Mouse (Mus musculus) liver, embryonic 12.5 days (tissue): ENCODE data around the gene Setx. TPM values are rescaled to one million over a fixed set of nuclear protein-coding genes. Genes with fewer than 3 reads are reported as not detected.

Source experiments
- ATAC-seq: fragments of 200-750 bp; cut with Nextera tagmentation; 2 replicates; pipeline ENCODE4 v1.8.0; 2017; ENCODE audit warnings: moderate number of reproducible peaks, mild to moderate bottlenecking, moderate library complexity
- H3K27ac ChIP-seq: fragments of 300-500 bp; sonication (generic); 2 replicates; pipeline ENCODE4 v1.5.1; 2016; ENCODE audit warnings: mild to moderate bottlenecking
- H3K27me3 ChIP-seq: fragments of 300-500 bp; sonication (generic); replicated peaks from 2 replicates; pipeline ENCODE4 v1.6.1; 2016; ENCODE audit warnings: mild to moderate bottlenecking, moderate library complexity
- H3K36me3 ChIP-seq: fragments of 300-500 bp; sonication (generic); 2 replicates; pipeline ENCODE4 v1.6.1; 2016; ENCODE audit warnings: mild to moderate bottlenecking, moderate library complexity
- H3K4me1 ChIP-seq: fragments of 300-500 bp; sonication (generic); 2 replicates; pipeline ENCODE4 v1.6.1; 2016
- H3K4me2 ChIP-seq: fragments of 300-500 bp; sonication (generic); 2 replicates; pipeline ENCODE4 v1.6.1; 2016; ENCODE audit warnings: mild to moderate bottlenecking, moderate library complexity
- H3K4me3 ChIP-seq: fragments of 300-500 bp; sonication (generic); 2 replicates; pipeline ENCODE4 v1.5.1; 2016; ENCODE audit warnings: mild to moderate bottlenecking, moderate library complexity
- H3K9ac ChIP-seq: fragments of 300-500 bp; sonication (generic); 2 replicates; pipeline ENCODE4 v1.6.1; 2016; ENCODE audit warnings: mild to moderate bottlenecking, moderate library complexity
- H3K9me3 ChIP-seq: fragments of 300-500 bp; sonication (generic); replicated peaks from 2 replicates; pipeline ENCODE4 v1.6.1; 2016; ENCODE audit warnings: mild to moderate bottlenecking, moderate library complexity
- WGBS: fragments of 180-500 bp; shearing (Covaris S2); methylation state at CpG from one replicate; pipeline ENCODE4 v1.1.7; 2016; ENCODE audit not compliant: insufficient replicate concordance; 5-methylcytosine and 5-hydroxymethylcytosine counted together
- polyA plus RNA-seq: library from polyadenylated mRNA; unstranded; fragments of >200 nt; fragmentation: Nextera tagmentation; extraction: Ambion mirVana; gene quantifications from 2 replicates; pipeline ENCODE4 v1.2.1, GENCODE M21; 2016

The Setx gene
- polyA plus RNA-seq, 1 experiment from 2014 or later, result 5.7 TPM

DNA sequence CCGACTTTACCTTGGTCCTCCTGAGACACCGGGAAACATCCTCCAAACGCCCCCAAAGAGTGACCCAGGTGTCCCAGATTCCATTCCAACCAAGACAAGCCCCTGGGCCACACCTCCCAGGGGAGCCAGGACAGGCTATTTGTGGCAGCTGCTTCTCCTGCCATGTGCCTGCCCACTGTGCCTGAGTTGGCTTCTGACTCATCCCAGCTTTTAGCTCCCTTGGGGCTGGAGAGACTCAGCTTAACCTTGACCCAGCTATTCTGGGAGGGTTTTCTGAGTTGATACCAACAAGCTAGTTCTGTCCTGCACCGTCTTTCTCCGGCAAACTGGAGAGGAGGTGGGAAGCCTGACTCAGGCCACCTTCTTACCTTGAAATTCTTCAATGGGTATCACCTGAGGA lies 74.5 kb downstream of the Setx start:
- H3K4me2 ChIP-seq, result no peak overlapping the region
- no peaks in the 10 kb centered on the region for H3K9me3 ChIP-seq
- no peak overlapping the region for H3K9ac ChIP-seq
- WGBS, result 62% methylated on average over 5 of the region's 5 CpGs
- peaks cover 14% of the 10 kb centered on the region for H3K4me1 ChIP-seq
- H3K36me3 ChIP-seq, result no peaks in the 10 kb centered on the region
- H3K27me3 ChIP-seq, result peaks cover 82% of the 10 kb centered on the region
- no peak overlapping the region for H3K27ac ChIP-seq
- no peak overlapping the region for H3K4me3 ChIP-seq
- no peak for ATAC-seq

DNA sequence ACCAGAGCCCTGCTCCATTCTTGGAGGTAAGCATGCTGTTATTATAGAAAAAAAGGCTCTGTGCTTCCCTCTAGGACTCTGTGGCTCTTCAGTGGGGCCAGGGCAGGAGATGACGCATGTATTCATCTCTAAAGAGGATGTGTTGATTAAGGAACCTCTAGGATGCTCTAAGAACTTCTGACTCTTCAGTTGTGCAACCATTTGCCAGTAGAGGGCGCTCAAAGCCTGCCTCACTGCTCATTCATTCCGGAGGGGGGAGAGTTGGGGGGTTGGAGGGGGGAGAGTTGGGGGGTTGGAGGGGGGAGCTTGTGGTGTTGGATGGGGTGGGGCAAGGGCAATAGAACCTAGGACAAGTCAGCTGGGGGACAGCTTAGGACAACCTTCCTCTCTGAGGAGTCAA lies 75.9 kb downstream of the Setx start:
- no peak overlapping the region for H3K27ac ChIP-seq
- H3K9me3 ChIP-seq, result no peaks in the 10 kb centered on the region
- peaks cover 7% of the 10 kb centered on the region for H3K4me1 ChIP-seq
- no peak overlapping the region for H3K4me3 ChIP-seq
- H3K4me2 ChIP-seq, result no peak overlapping the region
- H3K27me3 ChIP-seq, result peaks cover 70% of the 10 kb centered on the region
- no peaks in the 10 kb centered on the region for H3K36me3 ChIP-seq
- ATAC-seq, result no peak
- 0% methylated on average over 3 of the region's 3 CpGs for WGBS
- H3K9ac ChIP-seq, result no peak overlapping the region

DNA sequence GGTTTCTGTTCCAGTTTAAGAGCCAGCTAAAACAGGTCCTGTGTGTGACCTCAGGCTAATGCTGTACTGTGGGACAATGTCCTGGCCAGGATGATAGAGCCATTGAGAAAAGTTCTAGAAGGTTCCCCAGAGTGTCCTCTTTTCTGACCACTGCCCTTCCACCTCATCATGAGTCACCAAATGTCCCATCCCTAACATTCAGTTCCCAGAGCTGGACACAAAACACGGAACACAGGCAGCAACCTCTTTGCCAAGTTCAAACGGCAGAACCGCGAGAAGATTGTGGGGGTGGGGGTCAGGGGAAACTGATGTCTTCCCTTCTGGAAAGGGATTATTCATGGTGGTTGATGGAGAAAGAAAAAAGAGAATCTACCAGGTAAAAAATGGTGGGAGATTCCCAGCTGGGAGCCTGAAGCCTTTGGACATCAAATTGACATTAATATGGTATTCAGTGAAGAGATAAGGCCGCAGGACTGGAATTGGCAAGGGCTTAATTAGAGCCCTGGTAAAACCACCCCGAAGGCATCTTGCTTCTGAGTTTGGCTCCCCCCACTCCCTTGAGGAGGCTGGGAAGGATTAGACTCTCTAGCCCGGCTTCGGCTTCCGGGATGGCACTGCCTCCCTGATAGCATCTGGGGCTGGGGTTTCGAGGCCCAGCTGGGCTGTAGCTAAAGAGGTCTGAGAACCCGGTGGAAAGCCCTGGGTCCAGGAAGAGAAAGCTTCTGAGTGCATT lies 77.4 kb downstream of the Setx start:
- no peaks in the 10 kb centered on the region for H3K4me1 ChIP-seq
- WGBS, result 55% methylated on average over 11 of the region's 11 CpGs

DNA sequence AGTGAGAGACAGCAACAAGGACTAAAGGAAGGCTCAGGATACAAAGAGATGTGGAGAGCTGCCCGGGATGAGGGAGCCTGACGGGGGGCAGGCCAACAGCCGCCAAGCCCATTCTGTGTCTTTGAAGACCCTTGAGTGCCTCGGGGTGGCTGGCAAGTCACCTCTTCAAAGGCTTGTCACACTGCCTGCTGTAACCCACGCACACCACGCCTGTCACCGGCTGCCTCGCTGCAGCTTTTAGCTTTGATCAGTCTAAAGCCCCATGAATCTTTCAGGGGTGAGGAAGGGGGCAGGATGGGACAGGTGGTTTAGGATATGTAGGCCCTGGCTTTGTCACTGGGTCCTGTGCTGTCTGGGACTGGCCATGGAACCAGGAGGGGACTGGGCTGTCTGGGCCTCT lies 82.2 kb downstream of the Setx start:
- Histone ChIP-seq H3K4me3 (no peak overlapping the region), H3K9me3 (no peaks in the 10 kb centered on the region), H3K36me3 (no peaks in the 10 kb centered on the region), H3K27me3 (peaks cover 25% of the 10 kb centered on the region), H3K27ac (no peak overlapping the region), H3K4me1 (no peaks in the 10 kb centered on the region), H3K4me2 (no peak overlapping the region), H3K9ac (no peak overlapping the region)
- no peak for ATAC-seq
- WGBS, result 39% methylated on average over 8 of the region's 8 CpGs

More for the DNA sequence above, 77.4 kb downstream of the Setx start:
- Histone ChIP-seq H3K4me2 (no peak overlapping the region), H3K4me3 (no peak overlapping the region), H3K36me3 (no peaks in the 10 kb centered on the region), H3K27ac (no peak overlapping the region), H3K9ac (no peak overlapping the region), H3K9me3 (no peaks in the 10 kb centered on the region), H3K27me3 (peaks cover 55% of the 10 kb centered on the region)
- no peak for ATAC-seq

DNA sequence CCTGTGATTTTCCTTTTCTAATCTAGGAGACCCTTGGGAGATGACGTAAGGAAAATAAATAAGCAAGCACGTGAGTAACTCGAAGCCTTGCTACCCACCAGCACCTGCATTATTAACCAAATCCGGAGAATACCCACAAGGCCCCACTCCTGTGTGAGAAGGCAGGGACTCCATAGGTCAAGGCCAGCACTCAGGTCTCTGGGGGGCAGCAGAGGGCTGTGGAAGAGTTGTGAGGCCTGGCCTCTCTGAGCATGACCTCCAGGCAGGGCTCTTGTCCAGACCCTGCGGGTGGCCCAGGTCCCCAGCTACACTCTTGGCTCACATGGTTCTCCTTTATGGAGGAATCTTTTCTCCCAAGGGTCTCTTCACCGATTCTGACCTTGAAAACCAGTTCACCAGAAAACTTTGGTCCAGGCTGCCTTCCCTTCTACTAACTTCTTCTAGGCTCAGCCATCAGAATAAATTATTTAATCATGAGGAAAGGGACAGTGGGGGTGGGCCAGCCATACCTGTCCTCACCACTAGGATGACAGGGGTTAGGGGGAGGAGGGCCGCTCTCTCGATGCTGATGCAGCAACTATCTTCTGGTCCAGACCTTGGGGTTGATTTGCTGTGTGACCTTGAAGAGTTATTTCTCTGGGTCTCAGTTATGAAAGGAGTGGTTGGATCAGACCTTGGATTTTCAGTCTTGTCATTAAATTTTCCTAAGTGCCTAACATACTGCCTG lies 92.5 kb downstream of the Setx start:
- Histone ChIP-seq H3K4me3 (no peak overlapping the region), H3K36me3 (no peaks in the 10 kb centered on the region), H3K27ac (no peak overlapping the region), H3K9ac (no peak overlapping the region), H3K9me3 (no peaks in the 10 kb centered on the region), H3K4me2 (no peak overlapping the region), H3K4me1 (no peaks in the 10 kb centered on the region), H3K27me3 (0 out of 2 replicates have a peak, but pooled peaks cover 10% of the 10 kb centered on the region)
- WGBS, result 43% methylated on average over 8 of the region's 8 CpGs
- no peak for ATAC-seq

DNA sequence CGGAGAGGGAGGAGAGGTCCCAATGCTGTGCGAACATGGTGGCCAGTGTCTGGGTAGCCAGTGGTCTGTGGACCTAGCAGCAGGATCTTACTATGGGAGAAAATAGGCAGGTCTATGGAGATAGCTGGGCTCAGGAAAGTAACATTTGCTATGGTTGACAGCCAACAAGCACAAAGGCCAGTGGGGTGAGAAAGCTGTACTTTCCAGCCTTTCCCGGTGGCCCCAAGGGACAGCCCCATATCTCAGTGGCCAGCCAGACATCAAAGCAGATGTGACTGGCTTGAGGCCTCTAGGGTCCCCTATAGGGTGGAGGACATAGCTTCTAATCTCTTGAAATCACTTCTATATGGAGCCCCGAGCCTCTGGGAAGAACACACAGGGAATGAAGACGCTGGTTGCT lies 93.1 kb downstream of the Setx start:
- no peak overlapping the region for H3K4me2 ChIP-seq
- 0 out of 2 replicates have a peak, but pooled peaks cover 8% of the 10 kb centered on the region for H3K27me3 ChIP-seq
- no peak overlapping the region for H3K9ac ChIP-seq
- H3K36me3 ChIP-seq, result no peaks in the 10 kb centered on the region
- ATAC-seq, result no peak
- no peaks in the 10 kb centered on the region for H3K9me3 ChIP-seq
- H3K4me1 ChIP-seq, result no peaks in the 10 kb centered on the region
- H3K27ac ChIP-seq, result no peak overlapping the region
- WGBS, result 77% methylated on average over 5 of the region's 5 CpGs
- no peak overlapping the region for H3K4me3 ChIP-seq

DNA sequence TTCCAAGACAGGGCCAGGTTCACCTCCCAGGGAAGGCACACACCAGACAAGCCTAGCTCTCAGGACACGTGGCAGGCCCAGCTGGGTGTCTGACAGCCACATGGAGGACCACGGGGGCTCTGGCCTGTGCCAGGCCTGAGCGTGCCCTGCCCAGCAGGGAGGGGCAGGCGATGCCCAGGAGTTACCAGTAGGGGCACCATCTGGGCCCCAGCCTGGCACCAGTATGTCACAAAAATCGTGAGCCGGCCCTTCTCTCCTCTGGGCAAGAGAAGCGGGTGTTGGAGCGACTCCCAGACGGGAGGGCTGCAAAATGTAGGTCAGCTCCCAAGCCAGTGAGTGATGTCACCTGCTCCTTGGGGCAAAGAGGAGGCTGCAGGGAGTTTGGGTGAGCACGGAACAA lies 93.9 kb downstream of the Setx start:
- no peak for ATAC-seq
- Histone ChIP-seq H3K27ac (no peak overlapping the region), H3K4me3 (no peak overlapping the region), H3K9me3 (no peaks in the 10 kb centered on the region), H3K9ac (no peak overlapping the region), H3K4me1 (no peaks in the 10 kb centered on the region), H3K4me2 (no peak overlapping the region), H3K36me3 (no peaks in the 10 kb centered on the region), H3K27me3 (0 out of 2 replicates have a peak, but pooled peaks cover 5% of the 10 kb centered on the region)
- 63% methylated on average over 10 of the region's 10 CpGs for WGBS

DNA sequence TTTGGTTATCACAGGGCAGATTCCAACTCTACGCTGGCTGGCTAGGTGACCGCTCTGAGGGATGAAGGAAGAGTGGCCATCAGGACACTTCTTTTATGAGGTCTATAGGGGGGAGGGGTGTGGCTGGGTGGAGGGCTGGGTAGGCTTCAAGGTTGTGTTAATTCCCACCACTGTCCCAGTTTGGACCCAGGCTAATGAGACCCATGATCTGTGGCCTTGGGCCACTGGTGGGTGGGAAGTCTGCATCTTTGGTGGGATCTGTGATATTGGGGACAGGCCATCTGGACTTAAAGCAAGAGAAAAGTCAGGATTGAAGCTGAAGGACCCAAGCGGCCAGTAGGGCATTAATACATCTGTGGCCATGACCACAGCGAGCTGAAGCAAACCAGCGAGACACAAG lies 94.8 kb downstream of the Setx start:
- WGBS, result 75% methylated on average over 5 of the region's 5 CpGs
- Histone ChIP-seq H3K4me3 (no peak overlapping the region), H3K4me1 (no peaks in the 10 kb centered on the region), H3K9me3 (no peaks in the 10 kb centered on the region), H3K9ac (no peak overlapping the region), H3K27me3 (0 out of 2 replicates have a peak, but pooled peaks cover 5% of the 10 kb centered on the region), H3K27ac (no peak overlapping the region), H3K36me3 (no peaks in the 10 kb centered on the region), H3K4me2 (no peak overlapping the region)
- ATAC-seq, result no peak

DNA sequence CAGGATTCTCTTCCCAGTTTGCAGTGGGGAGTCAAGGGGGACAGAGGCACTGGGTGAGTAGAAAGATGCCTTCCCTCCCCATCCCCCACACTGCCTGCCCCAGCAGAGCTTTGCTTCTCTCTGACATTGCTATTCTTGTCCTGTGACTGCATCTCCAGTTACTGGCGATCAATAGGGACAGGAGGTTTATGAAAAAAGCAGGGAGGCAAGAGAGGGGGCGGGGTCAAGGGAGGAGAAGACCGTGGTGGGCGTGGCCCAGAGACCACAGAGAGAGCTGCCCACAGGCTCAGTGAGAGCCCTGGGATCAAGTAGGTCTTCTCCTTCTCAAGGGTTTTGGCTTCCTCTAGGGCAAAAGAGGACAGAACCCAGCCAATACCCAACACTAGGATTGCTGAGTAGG lies 98.3 kb downstream of the Setx start:
- Histone ChIP-seq H3K9me3 (no peaks in the 10 kb centered on the region), H3K4me2 (no peak overlapping the region), H3K4me1 (no peaks in the 10 kb centered on the region), H3K27ac (no peak overlapping the region), H3K9ac (no peak overlapping the region), H3K27me3 (0 out of 2 replicates have a peak, but pooled peaks cover 9% of the 10 kb centered on the region), H3K36me3 (no peaks in the 10 kb centered on the region), H3K4me3 (no peak overlapping the region)
- no peak for ATAC-seq
- 2% methylated on average over 4 of the region's 4 CpGs for WGBS

DNA sequence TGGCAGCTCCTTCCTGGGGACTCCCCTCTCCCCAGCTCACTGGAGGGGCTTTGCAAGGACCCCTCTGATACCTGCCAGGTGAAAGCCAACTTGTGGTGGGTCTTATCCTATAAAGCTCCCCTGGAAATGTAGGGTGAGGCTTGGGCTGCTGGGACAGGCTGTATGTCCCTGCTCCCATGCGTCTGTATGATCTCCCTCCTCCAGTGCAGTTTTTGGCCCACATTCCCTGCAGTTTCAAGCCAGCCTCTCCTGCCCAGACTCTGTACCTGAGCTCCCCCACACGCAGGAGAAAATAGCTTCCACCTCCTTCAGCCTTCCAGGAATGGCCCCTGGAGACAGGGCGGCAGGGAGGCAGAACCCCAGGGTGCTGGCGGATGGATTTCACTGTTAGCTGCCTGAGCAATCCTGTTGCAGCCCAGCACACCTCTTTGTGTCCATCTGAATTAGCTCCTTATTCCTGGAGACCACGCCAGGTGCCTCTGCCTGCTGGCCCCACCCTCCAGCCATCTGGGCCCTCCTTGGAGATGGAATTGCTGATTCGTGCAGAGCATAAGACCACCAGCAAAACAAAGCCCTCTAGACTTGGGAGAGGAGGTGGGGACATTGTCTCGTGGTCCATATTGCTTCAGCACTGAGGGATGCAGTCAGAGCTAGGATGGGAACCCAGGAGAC lies 99.7 kb downstream of the Setx start:
- Histone ChIP-seq H3K9ac (no peak overlapping the region), H3K27me3 (0 out of 2 replicates have a peak, but pooled peaks cover 4% of the 10 kb centered on the region), H3K4me2 (no peak overlapping the region), H3K4me3 (no peak overlapping the region), H3K36me3 (no peaks in the 10 kb centered on the region), H3K27ac (no peak overlapping the region), H3K9me3 (no peaks in the 10 kb centered on the region), H3K4me1 (no peaks in the 10 kb centered on the region)
- 42% methylated on average over 7 of the region's 7 CpGs for WGBS
- no peak for ATAC-seq

DNA sequence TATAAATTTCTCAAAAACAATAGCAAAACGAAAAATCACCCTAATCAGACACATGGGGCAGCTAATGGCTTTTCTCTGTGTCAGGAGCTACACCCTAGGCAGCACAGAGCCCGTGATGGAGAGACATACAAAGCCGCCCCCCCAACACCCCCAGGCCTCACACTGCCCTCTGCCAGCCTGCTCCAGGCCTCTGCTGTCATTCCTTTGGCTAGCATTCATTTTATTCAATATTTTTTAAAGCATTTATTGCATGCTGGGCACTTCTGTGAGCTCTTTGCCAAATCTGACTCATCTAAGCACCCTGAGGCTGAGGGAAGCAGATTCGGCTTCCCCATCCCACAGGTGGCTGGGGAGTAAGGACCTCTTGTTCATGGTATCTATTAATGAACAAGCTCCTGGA lies 102.7 kb downstream of the Setx start:
- Histone ChIP-seq H3K27ac (no peak overlapping the region), H3K4me2 (no peak overlapping the region), H3K27me3 (0 out of 2 replicates have a peak, but pooled peaks cover 10% of the 10 kb centered on the region), H3K36me3 (no peaks in the 10 kb centered on the region), H3K9ac (no peak overlapping the region), H3K4me3 (no peak overlapping the region), H3K4me1 (no peaks in the 10 kb centered on the region), H3K9me3 (no peaks in the 10 kb centered on the region)
- 56% methylated on average over 4 of the region's 4 CpGs for whole genome bisulfite sequencing
- no peak for ATAC-seq
